Mouse (Mus musculus): ENCODE measurements around the gene Zc3h18. TPM values are rescaled to one million over a fixed set of nuclear protein-coding genes. Genes with fewer than 3 reads are reported as not detected.

Zc3h18 gene
- polyA plus RNA-seq, 1 experiment from 2014 or later: 30.6 TPM

- 4% methylated on average over 19 of the region's 19 CpGs for WGBS
- Histone ChIP-seq H3K9ac (replicated peaks) (peak overlapping the region; percentile 93), H3K4me3 (replicated peaks) (peak overlapping the region; percentile 55), H3K27me3 (replicated peaks) (no peaks in the 10 kb centered on the region), H3K27ac (replicated peaks) (peak overlapping the region; percentile 98), H3K4me1 (peaks cover 36% of the 10 kb centered on the region), H3K36me3 (peaks cover 10% of the 10 kb centered on the region), H3K9me3 (replicated peaks) (no peaks in the 10 kb centered on the region), H3K4me2 (peak overlapping the region; percentile 71)
- ATAC-seq (ENCODE audit: low FRiP score): 0 out of 2 replicates have a peak, but pooled peaks have one; percentile 6
Observed at GRCm38 (mm10) chr8:122444058-122444748, 67.8 kb downstream of the Zc3h18 start.

- Histone ChIP-seq H3K9me3 (replicated peaks) (no peaks in the 10 kb centered on the region), H3K4me2 (peak overlapping the region; percentile 71), H3K27ac (replicated peaks) (peak overlapping the region; percentile 98), H3K4me1 (peaks cover 36% of the 10 kb centered on the region), H3K4me3 (replicated peaks) (0 out of 2 replicates have a peak overlapping the region, but pooled peaks have one; percentile 55), H3K36me3 (no peaks in the 10 kb centered on the region), H3K9ac (replicated peaks) (no peak overlapping the region), H3K27me3 (replicated peaks) (no peaks in the 10 kb centered on the region)
- ATAC-seq (ENCODE audit: low FRiP score): no peak
- WGBS: 77% methylated on average over 3 of the region's 3 CpGs
Observed at GRCm38 (mm10) chr8:122445203-122445602, 68.8 kb downstream of the Zc3h18 start.

GRCm38 (mm10) chr8:122451161-122451703 lies 74.8 kb downstream of the Zc3h18 start:
- Histone ChIP-seq H3K27ac (replicated peaks) (no peak overlapping the region), H3K9me3 (replicated peaks) (no peaks in the 10 kb centered on the region), H3K9ac (replicated peaks) (no peak overlapping the region), H3K36me3 (no peaks in the 10 kb centered on the region), H3K4me3 (replicated peaks) (no peak overlapping the region), H3K4me2 (no peak overlapping the region), H3K4me1 (no peaks in the 10 kb centered on the region), H3K27me3 (replicated peaks) (peaks cover 7% of the 10 kb centered on the region; the same call in 1 of the 2 replicates)
- no peak for ATAC-seq (ENCODE audit: low FRiP score)
- 83% methylated on average over 7 of the region's 7 CpGs for WGBS

- ATAC-seq (ENCODE audit: low FRiP score): no peak
- Histone ChIP-seq H3K4me2 (no peak overlapping the region), H3K9me3 (replicated peaks) (no peaks in the 10 kb centered on the region), H3K27ac (replicated peaks) (no peak overlapping the region), H3K36me3 (no peaks in the 10 kb centered on the region), H3K27me3 (replicated peaks) (peaks cover 7% of the 10 kb centered on the region; the same call in 1 of the 2 replicates), H3K9ac (replicated peaks) (no peak overlapping the region), H3K4me1 (no peaks in the 10 kb centered on the region), H3K4me3 (replicated peaks) (no peak overlapping the region)
- WGBS: 87% methylated on average over 10 of the region's 10 CpGs
Observed at GRCm38 (mm10) chr8:122452154-122452553, 75.7 kb downstream of the Zc3h18 start.

GRCm38 (mm10) chr8:122454409-122454808 lies 78.0 kb downstream of the Zc3h18 start:
- 85% methylated on average over 6 of the region's 6 CpGs for WGBS
- Histone ChIP-seq H3K4me1 (no peaks in the 10 kb centered on the region), H3K27ac (replicated peaks) (no peak overlapping the region), H3K9me3 (replicated peaks) (no peaks in the 10 kb centered on the region), H3K36me3 (no peaks in the 10 kb centered on the region), H3K4me3 (replicated peaks) (no peak overlapping the region), H3K27me3 (replicated peaks) (peaks cover 21% of the 10 kb centered on the region), H3K4me2 (no peak overlapping the region), H3K9ac (replicated peaks) (no peak overlapping the region)
- no peak for ATAC-seq (ENCODE audit: low FRiP score)

- no peak overlapping the region for H3K9ac ChIP-seq (replicated peaks)
- H3K4me3 ChIP-seq (replicated peaks): no peak overlapping the region
- peaks cover 49% of the 10 kb centered on the region for H3K27me3 ChIP-seq (replicated peaks)
- WGBS: 82% methylated on average over 11 of the region's 11 CpGs
- H3K4me2 ChIP-seq: no peak overlapping the region
- no peak for ATAC-seq (ENCODE audit: low FRiP score)
- H3K4me1 ChIP-seq: peaks cover 17% of the 10 kb centered on the region
- H3K9me3 ChIP-seq (replicated peaks): no peaks in the 10 kb centered on the region
- no peak overlapping the region for H3K27ac ChIP-seq (replicated peaks)
- no peaks in the 10 kb centered on the region for H3K36me3 ChIP-seq
Observed at GRCm38 (mm10) chr8:122457171-122457570, 80.8 kb downstream of the Zc3h18 start.

- H3K4me2 ChIP-seq: no peak overlapping the region
- WGBS: 66% methylated on average over 6 of the region's 6 CpGs
- peaks cover 67% of the 10 kb centered on the region for H3K27me3 ChIP-seq (replicated peaks)
Observed at GRCm38 (mm10) chr8:122459218-122459900, 83.0 kb downstream of the Zc3h18 start.

GRCm38 (mm10) chr8:122459990-122460389 lies 83.6 kb downstream of the Zc3h18 start:
- H3K9ac ChIP-seq (replicated peaks): no peak overlapping the region
- peak overlapping the region; percentile 35 for H3K4me3 ChIP-seq (replicated peaks)
- H3K27me3 ChIP-seq (replicated peaks): peaks cover 67% of the 10 kb centered on the region
- ATAC-seq (ENCODE audit: low FRiP score): no peak
- H3K4me2 ChIP-seq: peak overlapping the region; percentile 86
- 29% methylated on average over 7 of the region's 7 CpGs for WGBS
- no peaks in the 10 kb centered on the region for H3K9me3 ChIP-seq (replicated peaks)
- no peaks in the 10 kb centered on the region for H3K36me3 ChIP-seq
- peaks cover 17% of the 10 kb centered on the region for H3K4me1 ChIP-seq
- no peak overlapping the region for H3K27ac ChIP-seq (replicated peaks)

More at GRCm38 (mm10) chr8:122459218-122459900, 83.0 kb downstream of the Zc3h18 start:
- no peaks in the 10 kb centered on the region for H3K36me3 ChIP-seq
- ATAC-seq (ENCODE audit: low FRiP score): no peak
- H3K4me1 ChIP-seq: peaks cover 17% of the 10 kb centered on the region
- no peak overlapping the region for H3K4me3 ChIP-seq (replicated peaks)
- no peak overlapping the region for H3K9ac ChIP-seq (replicated peaks)
- no peaks in the 10 kb centered on the region for H3K9me3 ChIP-seq (replicated peaks)
- no peak overlapping the region for H3K27ac ChIP-seq (replicated peaks)

GRCm38 (mm10) chr8:122460524-122461472 lies 84.4 kb downstream of the Zc3h18 start, which contains the start of gene Snai3:
Gene Snai3, minus strand, starts transcription at chr8:122460733.
- peak within 1 kb of the TSS; percentile 86 for H3K4me2 ChIP-seq
- WGBS: 2% methylated on average over 56 of the region's 56 CpGs
- H3K4me3 ChIP-seq (replicated peaks): peak within 1 kb of the TSS; percentile 35
- no peaks in the 10 kb centered on the region for H3K9me3 ChIP-seq (replicated peaks)
- H3K4me1 ChIP-seq: peaks cover 17% of the 10 kb centered on the region
- ATAC-seq (ENCODE audit: low FRiP score): peak; percentile 53
- H3K36me3 ChIP-seq: 0 out of 2 replicates have a peak, but pooled peaks cover 6% of the 10 kb centered on the region
- peaks cover 63% of the 10 kb centered on the region for H3K27me3 ChIP-seq (replicated peaks)
- peak within 1 kb of the TSS; percentile 5; the same call in 1 of the 2 replicates for H3K9ac ChIP-seq (replicated peaks)
- H3K27ac ChIP-seq (replicated peaks): no peak within 1 kb of the TSS

GRCm38 (mm10) chr8:122461473-122462148 lies 85.2 kb downstream of the Zc3h18 start:
- Histone ChIP-seq H3K4me2 (no peak overlapping the region), H3K4me1 (peaks cover 17% of the 10 kb centered on the region), H3K27ac (replicated peaks) (no peak overlapping the region), H3K36me3 (peaks cover 14% of the 10 kb centered on the region), H3K9me3 (replicated peaks) (no peaks in the 10 kb centered on the region), H3K9ac (replicated peaks) (no peak overlapping the region), H3K27me3 (replicated peaks) (peaks cover 60% of the 10 kb centered on the region), H3K4me3 (replicated peaks) (no peak overlapping the region)
- 60% methylated on average over 11 of the region's 11 CpGs for WGBS
- ATAC-seq (ENCODE audit: low FRiP score): no peak

Data from neural tube, embryonic 15.5 days (tissue).